Mouse (Mus musculus): ENCODE data around the gene D11Wsu47e.

- TF ChIP-seq POLR2A (IDR thresholded peaks at IDR 0.05; ENCODE audit: control insufficient read depth, extremely low read depth, insufficient read depth, low read length, poor library complexity) (no peak), CTCF (IDR thresholded peaks at IDR 0.05; ENCODE audit: borderline replicate concordance, control insufficient read depth, extremely low read depth, insufficient read depth, low read length, poor library complexity) (no peak)
Observed at GRCm38 (mm10) chr11:113684707-113685426, 655 bp downstream of the D11Wsu47e start.

Data from thymus, adult 2 months (tissue).